Mouse (Mus musculus): ENCODE measurements around the gene Mobp.
A peak's percentile ranks its signal among the peaks of the same experiment; 100 is the strongest.
"Not testable (repeated sequence)": the region's sequence is repeated elsewhere in the genome, so short reads cannot be mapped to it uniquely, and the experiment has no call there.

Mobp gene

DNA sequence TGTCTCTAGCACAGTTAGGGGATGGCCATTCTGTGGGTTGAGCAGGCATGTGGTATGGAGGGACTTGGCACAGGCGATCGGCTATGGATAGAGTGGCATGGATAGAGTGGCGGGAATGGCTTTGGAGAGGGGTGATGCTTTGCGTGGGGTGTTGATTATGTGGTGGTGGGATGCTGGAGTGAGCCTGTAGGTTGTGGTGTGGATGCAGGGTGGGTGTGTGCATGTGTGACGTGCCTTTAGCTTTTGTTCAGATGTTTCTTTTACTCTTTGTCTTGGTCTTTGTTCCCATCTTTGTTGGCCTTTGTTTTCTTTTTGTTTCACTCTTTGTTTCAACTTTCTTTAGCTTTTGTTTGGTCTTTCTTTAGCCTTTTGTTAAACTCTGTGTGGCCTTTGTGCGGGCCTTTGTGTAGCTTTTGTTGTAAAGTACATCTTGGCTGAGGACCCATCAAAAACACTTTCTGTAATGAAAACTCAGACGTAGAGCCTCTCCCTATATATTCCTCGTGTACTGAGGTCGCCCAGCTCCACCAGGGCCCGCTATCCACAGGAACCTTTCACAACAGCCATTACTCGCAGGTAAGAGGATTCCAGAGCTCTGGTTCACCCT is at the start of gene Mobp:
Gene Mobp, plus strand, starts transcription at position 486 of the 607 bp plus-strand sequence.
- DNase-seq (ENCODE audit: low spot score): no peak

GRCm38 (mm10) chr9:120101165-120101564 is 48.3 kb upstream of the Mobp start:
- DNase-seq (ENCODE audit: low spot score): no peak

- not testable (repeated sequence) for DNase-seq (ENCODE audit: low spot score)
Measured at GRCm38 (mm10) chr9:120108953-120109352, 40.6 kb upstream of the Mobp start.

DNA sequence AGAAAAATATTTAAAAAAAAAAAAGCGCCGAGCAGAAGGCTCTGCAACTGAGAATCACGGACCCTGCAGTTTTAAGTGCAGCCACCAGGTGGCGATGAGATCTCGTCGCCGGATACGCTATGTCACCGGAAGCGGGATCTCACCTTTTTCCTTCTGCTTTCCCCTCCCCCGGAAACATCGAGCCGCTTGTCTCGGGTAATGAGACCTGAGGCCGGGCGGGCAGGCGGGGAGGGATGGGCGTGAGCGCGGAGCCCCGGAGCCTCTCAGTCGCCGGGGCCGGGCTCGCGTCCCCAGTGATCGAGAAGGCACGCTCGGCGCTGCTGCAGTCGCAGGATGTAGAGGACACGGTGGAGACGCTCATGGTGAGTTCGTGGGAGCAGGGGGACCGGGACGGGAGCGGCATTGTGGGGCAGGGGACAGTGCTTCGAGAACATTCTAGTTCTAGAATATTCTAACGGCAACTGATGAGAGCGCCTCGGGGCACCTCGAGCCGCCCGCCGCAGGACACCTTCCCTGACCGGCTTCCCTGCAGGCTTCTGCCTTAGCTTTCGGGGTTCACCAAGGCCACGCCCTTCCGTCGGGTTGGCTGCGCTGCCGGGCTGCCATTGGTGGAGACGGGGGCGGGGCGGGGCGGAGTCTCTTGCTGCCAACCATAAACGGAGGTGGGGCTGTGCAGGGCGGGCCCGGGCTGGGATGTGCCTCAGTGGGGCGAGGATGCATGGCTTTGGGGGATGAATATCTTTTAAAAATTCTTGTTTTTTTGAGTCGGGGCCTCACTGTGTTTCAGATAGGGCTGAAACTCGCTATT is 39.1 kb upstream of the Mobp start, which contains the start of gene Slc25a38:
Gene Slc25a38, plus strand, starts transcription at position 164 of the 808 bp plus-strand sequence.
- peak; percentile 89 for DNase-seq (ENCODE audit: low spot score)

- no peak for DNase-seq (ENCODE audit: low spot score)
Measured at GRCm38 (mm10) chr9:120111156-120111945, 38.2 kb upstream of the Mobp start.

DNA sequence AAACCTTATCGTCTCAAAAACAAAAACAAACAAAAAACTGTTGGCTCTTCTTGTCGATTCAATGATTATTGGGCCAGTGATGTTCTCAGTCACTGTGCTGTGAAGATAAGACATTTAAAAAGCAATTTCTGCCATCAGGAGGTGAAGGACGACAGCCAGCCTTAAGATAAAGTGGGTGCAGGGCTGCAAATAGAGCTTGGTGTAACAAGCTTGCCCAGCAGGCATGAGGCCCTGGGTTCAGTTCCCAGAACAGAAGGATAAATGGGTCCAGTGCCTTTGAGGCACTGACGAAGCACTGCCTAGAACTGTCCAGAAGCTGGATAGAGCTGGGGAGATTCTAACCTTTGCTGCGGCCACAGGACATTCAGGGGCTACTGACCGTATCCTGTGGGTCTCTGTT is 37.0 kb upstream of the Mobp start:
- no peak for DNase-seq (ENCODE audit: low spot score)

DNA sequence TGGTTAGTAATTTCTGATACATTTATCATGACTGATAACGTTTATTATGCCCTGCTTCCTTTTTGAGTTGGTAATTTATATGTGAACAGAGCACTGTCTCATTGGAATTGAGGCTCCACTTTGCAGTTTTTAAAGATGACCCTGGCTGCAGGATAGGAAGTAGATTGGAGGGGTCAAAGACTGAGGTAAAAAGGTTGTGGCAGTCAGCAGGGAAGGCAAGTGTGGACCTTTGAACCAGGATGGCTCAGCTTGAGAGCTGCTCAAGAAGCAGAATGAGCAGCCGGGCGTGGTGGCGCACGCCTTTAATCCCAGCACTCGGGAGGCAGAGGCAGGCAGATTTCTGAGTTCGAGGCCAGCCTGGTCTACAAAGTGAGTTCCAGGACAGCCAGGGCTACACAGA is 36.1 kb upstream of the Mobp start:
- DNase-seq (ENCODE audit: low spot score): no peak

DNA sequence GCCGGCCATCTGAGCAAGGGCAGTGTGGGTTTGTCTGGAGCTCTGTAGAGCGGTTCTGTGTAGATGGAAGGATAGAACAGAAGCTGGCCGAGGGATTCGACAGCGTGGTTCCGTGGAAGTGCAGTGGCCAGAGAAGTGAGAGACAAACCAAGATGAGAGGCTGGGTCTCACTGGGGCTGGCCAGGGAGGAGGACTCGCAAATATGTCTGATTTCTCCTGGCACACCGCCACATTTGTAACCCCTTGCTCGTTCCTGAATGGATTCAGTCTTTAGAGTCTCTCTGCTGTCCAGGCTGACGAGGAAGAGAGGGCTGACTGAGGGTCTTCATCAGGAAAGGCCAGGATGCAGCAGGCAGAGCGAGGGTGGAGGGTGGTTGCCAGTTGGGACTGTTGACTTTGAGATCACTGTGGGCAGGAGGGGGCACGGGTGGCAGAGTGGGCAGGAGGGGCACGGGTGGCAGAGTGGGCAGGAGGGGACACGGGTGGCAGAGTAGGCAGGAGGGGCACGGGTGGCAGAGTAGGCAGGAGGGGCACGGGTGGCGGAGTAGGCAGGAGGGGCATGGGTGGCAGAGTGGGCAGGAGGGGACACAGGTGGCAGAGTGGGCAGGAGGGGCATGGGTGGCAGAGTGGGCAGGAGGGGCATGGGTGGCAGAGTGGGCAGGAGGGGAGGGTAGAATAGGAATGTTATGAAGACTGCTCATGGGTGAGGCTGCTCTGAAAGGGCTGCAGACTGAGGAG is 35.3 kb upstream of the Mobp start:
- no peak for DNase-seq (ENCODE audit: low spot score)

- DNase-seq (ENCODE audit: low spot score): no peak
Measured at GRCm38 (mm10) chr9:120114789-120115151, 34.7 kb upstream of the Mobp start.

- DNase-seq (ENCODE audit: low spot score): no peak
Measured at GRCm38 (mm10) chr9:120115580-120115979, 33.9 kb upstream of the Mobp start.

DNA sequence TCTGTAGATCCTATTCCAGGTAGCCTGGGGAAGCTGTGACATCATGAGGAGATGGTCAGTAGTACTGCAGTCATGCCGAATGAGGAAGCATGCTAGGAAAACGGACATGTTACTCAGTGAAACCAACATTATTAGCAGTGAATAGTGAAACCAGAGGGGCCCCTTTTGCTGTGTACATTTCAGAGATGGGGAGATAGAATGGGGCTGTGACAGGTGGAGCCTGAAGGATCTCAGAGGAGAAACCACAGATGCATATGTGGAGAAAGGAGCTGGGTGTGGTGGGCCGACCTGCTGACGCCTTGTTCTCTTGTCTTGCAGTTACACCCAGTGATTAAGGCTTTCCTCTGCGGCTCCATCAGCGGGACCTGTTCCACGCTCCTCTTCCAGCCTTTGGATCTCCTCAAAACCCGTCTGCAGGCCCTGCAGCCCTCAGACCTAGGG is 33.3 kb upstream of the Mobp start:
- no peak for DNase-seq (ENCODE audit: low spot score)

DNA sequence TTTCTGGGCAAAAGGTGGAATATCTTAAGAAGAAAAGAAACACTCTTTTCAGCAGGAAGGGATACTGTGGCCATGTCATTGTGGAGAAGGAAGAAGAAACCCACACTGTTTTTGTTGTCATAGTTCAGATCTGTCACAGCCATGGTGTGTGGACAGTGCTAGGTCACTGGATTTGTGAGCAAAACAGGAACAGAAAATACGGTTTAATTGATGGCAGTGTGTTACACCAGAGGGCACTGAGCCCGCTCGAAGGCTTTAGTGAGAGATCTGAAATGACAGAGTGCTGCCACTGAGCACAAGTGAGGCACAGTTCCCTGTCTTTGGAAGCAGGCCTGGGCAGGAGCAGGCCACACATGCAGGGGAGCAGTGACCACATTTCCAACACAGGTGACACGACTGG is 31.3 kb upstream of the Mobp start:
- DNase-seq (ENCODE audit: low spot score): no peak

GRCm38 (mm10) chr9:120120503-120120902 is 29.0 kb upstream of the Mobp start:
- DNase-seq (ENCODE audit: low spot score): no peak

DNA sequence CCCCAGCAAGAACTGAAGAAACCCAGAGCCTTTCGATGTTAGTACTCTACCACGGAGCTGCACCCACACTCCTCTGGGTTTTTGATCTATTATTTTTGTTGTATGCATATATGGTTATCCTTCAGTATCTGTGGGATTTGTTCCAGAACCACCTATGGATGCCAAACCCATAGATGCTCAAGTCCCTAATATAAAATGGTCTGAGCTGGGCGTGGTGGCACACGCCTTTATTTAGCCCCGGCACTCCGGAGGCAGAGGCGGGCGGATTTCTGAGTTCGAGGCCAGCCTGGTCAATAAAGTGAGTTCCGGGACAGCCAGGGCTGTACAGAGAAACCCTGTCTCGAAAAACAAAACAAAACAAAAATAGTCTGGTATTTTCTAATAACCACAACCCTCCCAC is 22.6 kb upstream of the Mobp start:
- no peak for DNase-seq (ENCODE audit: low spot score)

DNA sequence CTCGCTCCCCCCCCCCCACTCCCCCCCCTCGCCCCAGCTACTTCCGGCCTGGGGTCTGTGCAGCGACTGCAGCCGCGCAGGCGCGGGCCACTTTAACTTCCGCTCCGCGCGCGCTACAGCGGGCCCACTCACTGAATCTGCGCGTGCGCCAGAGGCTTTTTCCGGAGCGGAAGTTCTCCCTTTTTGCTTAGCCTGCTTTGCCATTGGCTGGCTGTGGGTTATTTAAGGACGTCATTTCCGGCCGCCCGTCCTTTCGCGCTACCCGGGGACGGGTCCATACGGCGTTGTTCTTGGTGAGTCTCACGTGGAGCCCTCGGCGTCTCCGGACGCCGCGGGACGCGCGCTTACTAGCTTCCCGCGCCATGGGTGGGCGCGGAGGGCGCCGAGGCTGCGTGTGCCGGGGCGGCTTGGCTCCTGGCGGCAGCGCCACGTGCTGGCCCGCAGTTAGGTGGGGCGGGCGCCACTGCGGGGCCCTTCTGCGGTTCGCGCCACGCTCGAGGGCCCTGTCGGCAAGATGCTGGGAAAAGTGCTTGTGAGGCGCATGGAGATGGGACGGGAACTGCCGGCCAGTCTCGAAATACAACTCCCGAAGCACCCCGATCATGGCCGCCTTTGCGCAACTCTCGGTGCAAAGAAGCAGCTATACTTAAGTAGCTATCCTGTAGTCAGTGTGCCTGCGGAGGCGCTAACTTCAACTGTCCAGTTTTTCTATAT is 21.8 kb upstream of the Mobp start, which contains the start of gene Rpsa:
Gene Rpsa, plus strand, starts transcription at position 152 of the 714 bp plus-strand sequence.
- peak; percentile 90 for DNase-seq (ENCODE audit: low spot score)

GRCm38 (mm10) chr9:120129276-120129675 is 20.2 kb upstream of the Mobp start:
- no peak for DNase-seq (ENCODE audit: low spot score)

- no peak for DNase-seq (ENCODE audit: low spot score)
Measured at GRCm38 (mm10) chr9:120131784-120132288, 17.7 kb upstream of the Mobp start.

DNA sequence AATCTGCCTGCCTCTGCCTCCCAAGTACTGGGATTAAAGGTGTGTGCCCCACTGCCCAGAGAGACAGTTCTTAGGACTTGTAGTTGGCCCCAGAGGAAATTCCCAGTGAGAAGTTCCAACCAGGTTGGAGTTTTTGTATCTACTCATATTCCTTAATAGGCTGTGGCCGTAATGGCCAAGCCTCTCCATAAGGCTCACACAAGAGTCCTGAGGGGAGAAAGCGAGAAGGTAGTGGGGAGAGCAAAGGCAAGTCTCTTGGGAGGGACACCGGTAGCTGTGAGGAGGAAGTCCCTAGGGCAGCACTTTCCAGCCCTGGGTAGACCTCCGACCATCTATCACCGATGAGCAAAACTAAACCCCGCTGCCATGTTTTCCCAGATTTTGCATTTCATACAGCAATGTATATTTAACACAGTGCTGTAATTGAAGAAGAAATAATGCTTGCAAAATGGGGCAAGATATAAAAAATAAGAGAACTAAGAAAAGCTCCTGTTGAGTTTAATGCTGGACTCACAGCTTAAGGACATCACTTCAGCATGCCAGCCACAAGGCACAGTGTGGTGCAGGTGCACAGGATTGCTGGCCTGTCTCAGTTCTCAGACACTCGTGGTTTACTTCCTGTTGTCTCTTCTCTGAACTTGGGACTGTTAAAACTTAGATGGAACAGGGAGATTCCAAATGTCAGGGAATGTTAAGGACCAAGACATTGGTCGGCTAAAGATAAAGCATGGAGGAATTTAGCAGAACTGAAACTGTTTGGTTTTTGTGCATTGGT is 16.3 kb upstream of the Mobp start:
- DNase-seq (ENCODE audit: low spot score): no peak

- DNase-seq (ENCODE audit: low spot score): no peak
Measured at GRCm38 (mm10) chr9:120133755-120134475, 15.6 kb upstream of the Mobp start.
